Mouse (Mus musculus) lung, adult 2 months (tissue): ENCODE measurements around the gene Pcif1.

Experiments
- CTCF ChIP-seq: fragments of 200-500 bp; IDR thresholded peaks from 2 replicates; pipeline ENCODE4 v1.5.1; 2011; ENCODE audit warnings: mild to moderate bottlenecking, low read length, control low read depth; ENCODE audit not compliant: insufficient read depth
- POLR2A ChIP-seq: fragments of 200-500 bp; IDR thresholded peaks from 2 replicates; pipeline ENCODE4 v1.6.1; 2011; ENCODE audit warnings: low read depth, mild to moderate bottlenecking, control low read depth, low read length, borderline replicate concordance; ENCODE audit errors: extremely low read depth

DNA sequence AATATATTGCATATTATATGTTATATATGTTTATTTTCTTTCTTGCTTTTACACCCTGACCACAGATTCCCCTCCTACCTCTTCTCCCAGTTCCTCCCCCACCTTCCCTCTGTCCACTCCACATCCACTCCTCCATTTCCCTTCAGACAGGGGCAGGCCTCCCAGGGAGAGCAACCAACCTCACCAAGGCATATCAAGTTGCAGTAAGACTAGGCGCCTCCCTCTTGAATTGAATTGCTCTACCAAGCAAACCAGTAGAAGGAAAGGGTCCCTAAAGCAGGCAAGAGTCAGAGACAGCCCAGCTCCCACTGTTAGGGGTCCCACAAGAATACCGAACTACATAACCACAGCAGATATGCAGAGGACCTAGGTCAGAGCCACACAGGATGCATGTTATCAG is 19.9 kb upstream of the Pcif1 start:
- TF ChIP-seq CTCF: no peak
- no peak for TF ChIP-seq POLR2A
